Mouse (Mus musculus): Measurements from ENCODE around the gene Anp32b. TPM values are rescaled to one million over a fixed set of nuclear protein-coding genes. Genes with fewer than 3 reads are reported as not detected.

Anp32b gene
- polyA plus RNA-seq, 1 experiment from 2014 or later: 72.3 TPM

DNA sequence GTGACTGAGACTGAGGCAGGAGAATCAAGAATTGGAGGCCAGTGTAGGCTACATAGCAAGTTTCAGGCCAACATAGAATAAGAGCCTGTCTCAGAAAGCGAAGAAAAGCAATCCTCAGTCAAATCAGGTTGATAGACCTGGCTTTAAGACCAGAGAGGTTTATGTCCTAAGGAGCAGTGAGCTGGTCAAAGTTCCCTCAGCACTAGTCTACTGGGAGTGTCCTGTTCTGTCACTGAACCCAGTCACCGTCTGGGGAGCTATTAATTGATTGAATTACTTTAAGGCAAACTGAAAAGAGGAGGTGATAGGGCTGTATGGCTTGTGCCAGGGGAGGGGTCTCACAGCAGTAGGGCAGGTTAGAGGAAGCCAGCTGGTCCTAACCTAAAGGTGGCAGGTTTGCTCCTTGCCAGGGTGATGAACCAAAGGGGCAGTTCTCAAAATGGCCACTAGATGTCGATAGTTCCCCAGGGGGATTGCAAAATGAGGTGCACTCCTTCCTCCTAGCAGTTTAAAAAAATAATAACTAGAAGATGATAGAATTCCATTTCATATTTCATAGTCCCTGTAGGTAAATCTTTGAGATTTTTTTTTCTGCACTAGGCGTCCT is 46.7 kb downstream of the Anp32b start:
- H3K36me3 ChIP-seq (replicated peaks): peaks cover 28% of the 10 kb centered on the region; the same call in 1 of the 2 replicates
- no peak overlapping the region for H3K27ac ChIP-seq
- H3K9me3 ChIP-seq: no peaks in the 10 kb centered on the region
- no peak overlapping the region for H3K4me2 ChIP-seq
- H3K4me3 ChIP-seq: no peak overlapping the region
- 40% methylated on average over 4 of the region's 4 CpGs for WGBS
- no peaks in the 10 kb centered on the region for H3K27me3 ChIP-seq (replicated peaks)
- H3K9ac ChIP-seq: no peak overlapping the region
- ATAC-seq (replicated peaks): no peak
- H3K4me1 ChIP-seq: no peaks in the 10 kb centered on the region

GRCm38 (mm10) chr4:46498511-46498910 is 47.8 kb downstream of the Anp32b start:
- 74% methylated on average over 3 of the region's 3 CpGs for WGBS

DNA sequence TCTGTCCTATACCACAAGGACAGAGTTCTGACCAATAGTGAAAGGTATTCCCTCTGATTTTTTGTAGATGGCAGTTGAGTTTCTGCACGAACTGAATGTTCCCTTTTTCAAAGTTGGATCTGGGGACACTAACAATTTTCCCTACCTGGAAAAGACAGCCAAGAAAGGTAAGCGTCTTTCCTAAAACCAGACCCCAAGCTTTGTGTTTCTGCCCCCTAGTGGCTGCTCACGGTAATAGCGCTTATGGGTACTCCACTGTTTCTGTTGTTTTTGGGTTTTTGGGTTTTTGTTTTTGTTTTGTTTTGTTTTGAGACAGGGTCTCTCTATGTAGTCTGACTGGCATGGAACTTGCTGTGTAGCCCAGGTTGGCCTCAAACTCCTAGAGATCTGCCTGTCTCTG is 48.3 kb downstream of the Anp32b start:
- no peak for ATAC-seq (replicated peaks)
- H3K9me3 ChIP-seq: no peaks in the 10 kb centered on the region
- no peak overlapping the region for H3K4me3 ChIP-seq
- no peaks in the 10 kb centered on the region for H3K4me1 ChIP-seq
- no peaks in the 10 kb centered on the region for H3K27me3 ChIP-seq (replicated peaks)
- H3K36me3 ChIP-seq (replicated peaks): peaks cover 17% of the 10 kb centered on the region; the same call in 1 of the 2 replicates
- no peak overlapping the region for H3K27ac ChIP-seq
- no peak overlapping the region for H3K4me2 ChIP-seq
- H3K9ac ChIP-seq: no peak overlapping the region
- WGBS: 11% methylated on average over 4 of the region's 4 CpGs

More at GRCm38 (mm10) chr4:46498511-46498910, 47.8 kb downstream of the Anp32b start:
- no peaks in the 10 kb centered on the region for H3K4me1 ChIP-seq
- no peaks in the 10 kb centered on the region for H3K9me3 ChIP-seq
- no peak for ATAC-seq (replicated peaks)
- H3K9ac ChIP-seq: no peak overlapping the region
- no peak overlapping the region for H3K4me3 ChIP-seq
- no peaks in the 10 kb centered on the region for H3K27me3 ChIP-seq (replicated peaks)
- no peak overlapping the region for H3K27ac ChIP-seq
- no peak overlapping the region for H3K4me2 ChIP-seq
- H3K36me3 ChIP-seq (replicated peaks): peaks cover 22% of the 10 kb centered on the region; the same call in 1 of the 2 replicates

- Histone ChIP-seq H3K27me3 (replicated peaks) (0 out of 2 replicates have a peak, but pooled peaks cover 4% of the 10 kb centered on the region), H3K4me2 (no peak overlapping the region), H3K9me3 (no peaks in the 10 kb centered on the region), H3K4me1 (peaks cover 11% of the 10 kb centered on the region), H3K4me3 (no peak overlapping the region), H3K36me3 (replicated peaks) (peaks cover 12% of the 10 kb centered on the region; the same call in 1 of the 2 replicates), H3K9ac (no peak overlapping the region), H3K27ac (no peak overlapping the region)
- ATAC-seq (replicated peaks): no peak
- 73% methylated on average over 16 of the region's 16 CpGs for WGBS
These were observed 52.2 kb downstream of the Anp32b start for GRCm38 (mm10) chr4:46502606-46503502.

DNA sequence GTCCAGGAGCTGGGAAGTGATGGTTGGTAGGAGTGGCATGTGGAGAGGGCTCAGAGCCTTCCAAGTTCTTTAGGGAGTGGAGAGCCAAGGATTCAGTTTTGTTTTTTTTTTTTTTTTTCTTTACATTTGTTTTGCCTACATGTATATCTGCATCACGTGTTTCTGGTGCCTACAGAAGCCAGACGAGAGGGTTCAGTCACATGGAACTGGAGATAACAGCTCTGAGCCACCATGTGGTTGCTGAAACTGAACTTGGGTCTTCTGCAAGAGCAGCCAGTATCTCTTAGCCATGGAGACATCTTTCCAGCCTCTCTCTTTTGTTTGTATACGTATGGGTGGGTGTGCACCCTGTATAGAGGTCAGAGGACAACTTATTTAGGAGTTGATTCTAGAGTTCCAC is 53.2 kb downstream of the Anp32b start:
- Histone ChIP-seq H3K9ac (no peak overlapping the region), H3K27me3 (replicated peaks) (0 out of 2 replicates have a peak, but pooled peaks cover 4% of the 10 kb centered on the region), H3K4me1 (peaks cover 11% of the 10 kb centered on the region), H3K4me2 (no peak overlapping the region), H3K4me3 (no peak overlapping the region), H3K27ac (no peak overlapping the region), H3K36me3 (replicated peaks) (peaks cover 12% of the 10 kb centered on the region; the same call in 1 of the 2 replicates), H3K9me3 (no peaks in the 10 kb centered on the region)
- ATAC-seq (replicated peaks): no peak
- WGBS: 93% methylated on average over 3 of the region's 3 CpGs

- Histone ChIP-seq H3K36me3 (replicated peaks) (peaks cover 6% of the 10 kb centered on the region; the same call in 1 of the 2 replicates), H3K27me3 (replicated peaks) (0 out of 2 replicates have a peak, but pooled peaks cover 4% of the 10 kb centered on the region), H3K4me1 (peaks cover 11% of the 10 kb centered on the region), H3K4me2 (no peak overlapping the region), H3K27ac (no peak overlapping the region), H3K4me3 (no peak overlapping the region), H3K9me3 (no peaks in the 10 kb centered on the region), H3K9ac (no peak overlapping the region)
- 66% methylated on average over 8 of the region's 8 CpGs for WGBS
- ATAC-seq (replicated peaks): no peak
These were observed 54.8 kb downstream of the Anp32b start for GRCm38 (mm10) chr4:46505361-46506057.

DNA sequence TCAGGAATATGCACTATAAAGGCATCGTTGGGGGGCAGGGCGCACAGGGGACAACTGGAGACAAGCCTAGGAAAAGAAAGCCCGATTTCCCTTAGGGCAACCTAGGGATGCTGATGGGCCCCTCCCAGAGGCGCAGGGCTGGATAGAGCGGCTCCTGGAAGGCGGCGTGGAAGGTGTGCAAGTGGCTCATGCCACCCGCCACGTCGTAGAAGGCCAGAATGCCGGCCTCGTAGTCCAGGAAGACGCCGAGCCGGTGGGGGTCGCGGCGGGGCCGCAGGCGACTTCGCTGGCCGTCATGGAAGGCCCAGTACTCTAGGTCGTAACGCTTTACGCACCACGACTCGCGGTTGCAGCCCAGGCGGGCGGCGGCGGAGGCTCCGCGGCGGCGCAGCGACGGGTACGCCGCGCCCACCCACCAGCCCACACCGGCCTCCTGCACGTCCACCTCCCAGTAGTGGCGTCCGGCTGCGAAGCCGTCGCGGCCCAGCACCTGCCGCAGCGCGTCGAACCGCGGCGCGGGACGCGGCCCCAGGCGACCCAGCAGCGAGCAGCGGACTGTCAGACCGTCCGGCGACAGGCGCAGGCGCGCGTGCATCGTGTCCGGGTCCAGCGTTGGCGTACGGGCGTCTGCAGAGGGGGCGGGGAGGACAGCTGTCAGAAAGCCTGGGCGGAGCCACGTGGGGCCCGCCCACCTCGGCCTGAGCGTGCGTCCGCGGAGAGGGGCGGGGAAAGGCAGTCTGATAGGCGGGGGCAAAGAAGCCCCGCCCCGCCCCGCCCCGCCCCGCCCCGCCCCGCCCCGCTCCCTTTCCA is 56.3 kb downstream of the Anp32b start:
- under 1% methylated on average over 92 of the region's 94 CpGs for WGBS
- peak overlapping the region; percentile 84 for H3K4me3 ChIP-seq
- peak overlapping the region; percentile 81 for H3K27ac ChIP-seq
- H3K27me3 ChIP-seq (replicated peaks): 0 out of 2 replicates have a peak, but pooled peaks cover 4% of the 10 kb centered on the region
- no peaks in the 10 kb centered on the region; the same call in 1 of the 2 replicates for H3K36me3 ChIP-seq (replicated peaks)
- peaks cover 11% of the 10 kb centered on the region for H3K4me1 ChIP-seq
- peak; percentile 97 for ATAC-seq (replicated peaks)
- peak overlapping the region; percentile 80 for H3K9ac ChIP-seq
- H3K4me2 ChIP-seq: peak overlapping the region; percentile 85
- no peaks in the 10 kb centered on the region for H3K9me3 ChIP-seq

- H3K27ac ChIP-seq: no peak overlapping the region
- peaks cover 11% of the 10 kb centered on the region for H3K4me1 ChIP-seq
- H3K4me2 ChIP-seq: peak overlapping the region; percentile 85
- H3K9me3 ChIP-seq: no peaks in the 10 kb centered on the region
- 11% methylated on average over 16 of the region's 16 CpGs for WGBS
- H3K9ac ChIP-seq: no peak overlapping the region
- ATAC-seq (replicated peaks): 0 out of 2 replicates have a peak, but pooled peaks have one; percentile 43
- 0 out of 2 replicates have a peak, but pooled peaks cover 4% of the 10 kb centered on the region for H3K27me3 ChIP-seq (replicated peaks)
- H3K36me3 ChIP-seq (replicated peaks): no peaks in the 10 kb centered on the region
- peak overlapping the region; percentile 84 for H3K4me3 ChIP-seq
These were observed 57.2 kb downstream of the Anp32b start for GRCm38 (mm10) chr4:46507736-46508460.

GRCm38 (mm10) chr4:46520491-46520890 is 69.8 kb downstream of the Anp32b start:
- Histone ChIP-seq H3K4me2 (no peak overlapping the region), H3K9me3 (no peaks in the 10 kb centered on the region), H3K4me3 (no peak overlapping the region), H3K36me3 (replicated peaks) (no peaks in the 10 kb centered on the region), H3K27me3 (replicated peaks) (no peaks in the 10 kb centered on the region), H3K27ac (no peak overlapping the region), H3K4me1 (no peaks in the 10 kb centered on the region), H3K9ac (no peak overlapping the region)
- ATAC-seq (replicated peaks): no peak
- WGBS: 93% methylated on average over 2 of the region's 2 CpGs

DNA sequence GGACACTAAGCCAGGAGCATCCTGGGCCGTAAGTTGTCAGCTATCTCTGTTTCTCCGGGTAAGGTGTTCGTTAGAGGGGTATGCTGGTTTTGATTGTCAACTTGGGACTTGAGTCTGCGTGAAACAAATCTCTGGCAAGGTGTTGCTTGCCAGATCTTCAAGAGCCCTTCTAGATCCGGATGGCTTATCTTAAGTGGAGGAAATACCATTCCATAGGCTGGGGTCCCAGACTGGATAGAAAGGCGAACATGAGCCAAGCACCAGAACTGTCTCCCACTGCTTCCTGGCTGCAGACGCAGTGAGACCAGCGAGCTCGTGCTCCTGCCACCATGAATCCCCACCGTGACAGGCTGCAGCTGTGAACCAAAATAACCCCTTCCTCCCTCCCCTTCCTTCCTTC is 70.8 kb downstream of the Anp32b start:
- no peak overlapping the region for H3K9ac ChIP-seq
- no peak overlapping the region for H3K4me2 ChIP-seq
- no peaks in the 10 kb centered on the region for H3K27me3 ChIP-seq (replicated peaks)
- H3K4me1 ChIP-seq: no peaks in the 10 kb centered on the region
- WGBS: 90% methylated on average over 10 of the region's 10 CpGs
- H3K4me3 ChIP-seq: no peak overlapping the region
- H3K27ac ChIP-seq: no peak overlapping the region
- H3K9me3 ChIP-seq: no peaks in the 10 kb centered on the region
- H3K36me3 ChIP-seq (replicated peaks): no peaks in the 10 kb centered on the region
- ATAC-seq (replicated peaks): no peak

Measured in midbrain, embryonic 15.5 days (tissue).